Mouse (Mus musculus): ENCODE results near the gene Eif4e. TPM values are rescaled to one million over a fixed set of nuclear protein-coding genes. Genes with fewer than 3 reads are reported as not detected.

Gene Eif4e
- polyA plus RNA-seq, 1 experiment from 2014 or later: 382 TPM

DNA sequence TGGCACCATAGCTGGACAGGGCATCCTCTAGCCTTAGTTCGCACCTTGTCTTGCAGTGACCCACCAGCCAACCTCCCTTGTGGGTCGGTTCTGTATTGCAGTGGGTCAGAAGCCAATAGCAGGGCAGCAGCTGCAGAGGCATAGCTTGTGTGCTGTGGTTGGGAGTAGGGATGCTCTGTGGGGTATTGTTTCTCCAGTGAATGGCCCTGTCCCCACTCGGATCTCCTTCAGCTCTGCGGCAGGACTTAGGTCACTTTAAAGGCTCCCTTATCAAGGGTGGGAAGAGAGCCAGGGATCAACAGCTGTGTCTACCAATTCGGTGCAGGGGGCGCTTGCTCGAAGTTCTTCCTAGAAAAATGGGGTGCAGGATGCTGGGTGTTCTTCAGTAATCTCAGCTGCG, 67.2 kb downstream of the Eif4e start:
- no peak for ATAC-seq (ENCODE audit: insufficient number of reproducible peaks, insufficient read depth, low FRiP score, low TSS enrichment, low read depth)
- H3K4me2 ChIP-seq: no peak overlapping the region
- WGBS: 88% methylated on average over 8 of the region's 8 CpGs
- H3K9me3 ChIP-seq: no peaks in the 10 kb centered on the region
- no peak overlapping the region for H3K9ac ChIP-seq
- H3K4me3 ChIP-seq: no peak overlapping the region
- no peaks in the 10 kb centered on the region for H3K27me3 ChIP-seq
- H3K27ac ChIP-seq: no peak overlapping the region
- no peaks in the 10 kb centered on the region for H3K36me3 ChIP-seq
- no peaks in the 10 kb centered on the region for H3K4me1 ChIP-seq

DNA sequence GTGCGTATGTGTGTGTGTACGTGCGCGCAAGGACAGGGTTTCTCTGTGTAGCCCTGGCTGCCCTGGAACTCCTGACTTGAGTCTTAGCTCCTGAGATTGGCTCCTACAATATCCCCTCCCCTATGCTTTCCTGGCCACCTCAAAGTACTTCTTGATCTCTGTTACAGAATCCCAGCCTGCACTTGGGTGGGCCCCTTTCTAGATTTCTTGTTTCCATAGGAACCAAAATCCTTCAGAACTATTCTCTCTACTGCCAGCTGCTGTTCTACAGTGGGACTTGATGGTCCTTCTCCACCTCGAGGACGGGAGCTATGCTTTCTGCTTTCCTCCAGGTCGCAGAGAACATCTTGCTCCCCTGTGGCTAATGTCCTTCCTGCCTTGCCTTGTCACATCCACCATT, 67.9 kb downstream of the Eif4e start:
- WGBS: 85% methylated on average over 7 of the region's 7 CpGs
- no peaks in the 10 kb centered on the region for H3K36me3 ChIP-seq
- no peak overlapping the region for H3K4me2 ChIP-seq
- no peak overlapping the region for H3K27ac ChIP-seq
- no peaks in the 10 kb centered on the region for H3K27me3 ChIP-seq
- no peak overlapping the region for H3K9ac ChIP-seq
- 0 out of 2 replicates have a peak, but pooled peaks cover 3% of the 10 kb centered on the region for H3K4me1 ChIP-seq
- no peak overlapping the region for H3K4me3 ChIP-seq
- no peaks in the 10 kb centered on the region for H3K9me3 ChIP-seq
- ATAC-seq (ENCODE audit: insufficient number of reproducible peaks, insufficient read depth, low FRiP score, low TSS enrichment, low read depth): no peak

DNA sequence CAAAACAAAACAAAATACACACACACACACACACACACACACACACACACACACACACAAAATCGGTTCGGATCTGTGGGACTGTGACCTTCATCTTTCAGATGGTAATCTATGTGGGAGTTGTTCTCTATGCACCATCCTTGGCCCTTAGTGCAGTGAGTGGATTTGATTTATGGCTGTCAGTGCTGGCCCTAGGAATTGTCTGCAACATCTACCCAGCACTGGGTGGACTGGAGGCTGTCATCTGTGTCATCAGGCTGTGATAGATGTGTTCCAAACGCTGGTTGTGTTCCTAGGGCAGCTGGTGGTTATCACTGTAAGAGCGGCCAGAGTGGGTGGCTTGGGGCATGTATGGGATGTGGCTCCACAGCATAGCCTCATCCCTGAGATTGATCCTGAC, 75.1 kb downstream of the Eif4e start:
- Histone ChIP-seq H3K4me1 (peaks cover 12% of the 10 kb centered on the region; the same call in 1 of the 2 replicates), H3K9ac (no peak overlapping the region), H3K36me3 (no peaks in the 10 kb centered on the region), H3K4me3 (no peak overlapping the region), H3K27me3 (no peaks in the 10 kb centered on the region), H3K27ac (no peak overlapping the region), H3K4me2 (no peak overlapping the region), H3K9me3 (no peaks in the 10 kb centered on the region)
- ATAC-seq (ENCODE audit: insufficient number of reproducible peaks, insufficient read depth, low FRiP score, low TSS enrichment, low read depth): no peak
- 86% methylated on average over 4 of the region's 4 CpGs for WGBS

DNA sequence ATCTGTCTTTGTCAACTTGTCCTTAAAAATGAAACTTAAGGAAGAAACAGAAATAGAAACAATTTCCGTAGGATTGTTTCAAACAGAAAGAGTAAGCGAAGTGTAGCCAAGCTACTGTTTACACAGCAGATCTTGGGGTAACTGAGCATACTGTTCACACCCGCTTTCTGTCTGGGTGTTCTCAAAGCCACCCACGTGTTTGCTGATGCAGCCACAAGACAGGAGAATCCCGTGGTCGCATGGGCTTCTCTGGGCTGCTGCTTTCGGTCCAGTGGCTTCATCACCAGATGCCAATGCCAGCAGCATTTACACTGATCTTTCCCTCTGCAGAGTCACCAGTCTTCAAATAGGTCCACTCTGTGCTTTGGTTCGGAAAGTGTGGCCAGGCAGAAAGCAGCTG, 79.2 kb downstream of the Eif4e start:
- H3K9me3 ChIP-seq: no peaks in the 10 kb centered on the region
- H3K4me2 ChIP-seq: no peak overlapping the region
- no peak for ATAC-seq (ENCODE audit: insufficient number of reproducible peaks, insufficient read depth, low FRiP score, low TSS enrichment, low read depth)
- no peak overlapping the region for H3K9ac ChIP-seq
- H3K4me3 ChIP-seq: no peak overlapping the region
- no peaks in the 10 kb centered on the region for H3K36me3 ChIP-seq
- no peaks in the 10 kb centered on the region for H3K27me3 ChIP-seq
- H3K4me1 ChIP-seq: peaks cover 9% of the 10 kb centered on the region; the same call in 1 of the 2 replicates
- WGBS: 65% methylated on average over 8 of the region's 8 CpGs
- H3K27ac ChIP-seq: no peak overlapping the region

DNA sequence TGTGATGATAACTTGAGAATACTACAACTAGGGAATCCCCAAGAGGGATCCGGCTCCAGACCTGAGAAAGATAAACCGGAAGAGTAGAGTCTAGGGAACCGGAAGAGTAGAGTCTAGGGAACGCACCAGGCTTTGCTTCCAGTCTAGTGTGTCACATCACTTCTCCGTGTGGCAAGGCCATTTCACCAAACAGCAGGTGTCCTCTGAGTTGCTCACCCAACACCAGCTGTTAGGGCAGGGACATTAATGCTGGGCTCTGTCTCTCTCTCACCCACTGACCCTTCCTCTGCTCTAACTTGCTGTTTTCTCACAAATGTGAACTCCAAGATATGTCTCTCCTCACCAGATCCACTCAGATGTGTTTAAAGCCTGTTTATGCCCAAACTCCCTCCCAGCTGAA, 82.7 kb downstream of the Eif4e start:
- Histone ChIP-seq H3K27me3 (no peaks in the 10 kb centered on the region), H3K4me3 (no peak overlapping the region), H3K4me2 (no peak overlapping the region), H3K27ac (no peak overlapping the region), H3K9ac (no peak overlapping the region), H3K9me3 (no peaks in the 10 kb centered on the region), H3K36me3 (no peaks in the 10 kb centered on the region), H3K4me1 (peaks cover 9% of the 10 kb centered on the region; the same call in 1 of the 2 replicates)
- WGBS: 81% methylated on average over 5 of the region's 5 CpGs
- no peak for ATAC-seq (ENCODE audit: insufficient number of reproducible peaks, insufficient read depth, low FRiP score, low TSS enrichment, low read depth)

MicroRNA genes within 50 kb of the gene (microRNA counts, 519-probe panel; counts per million panel counts)
- 236 counts per million, percentile 44 among the panel's probes with 10 or more counts for microRNA mmu-miR-1956

Small RNA genes lying within 50 kb of the gene (microRNA-seq; reads per million reads assigned to microRNA genes)
- not detected for gene Mir1956

Other genes starting within 250 kb of the Eif4e start
- gene Adh6a, start 212.9 kb upstream of the Eif4e start, polyA plus RNA-seq (2015; fragmentation: Nextera tagmentation; extraction: Ambion mirVana): 0.19 TPM in 1 of 2 replicates, not detected in the other
- 0.37 and 0.70 TPM in 2 replicates for gene Adh6b, start 184.4 kb upstream of the Eif4e start, polyA plus RNA-seq (2015; fragmentation: Nextera tagmentation; extraction: Ambion mirVana)
- gene Adh4, start 110.7 kb upstream of the Eif4e start, polyA plus RNA-seq (2015; fragmentation: Nextera tagmentation; extraction: Ambion mirVana): not detected in 2 replicates
- 228 and 237 TPM in 2 replicates for gene Adh5, start 83.1 kb upstream of the Eif4e start, polyA plus RNA-seq (2015; fragmentation: Nextera tagmentation; extraction: Ambion mirVana)
- gene Metap1, start 36.7 kb upstream of the Eif4e start, polyA plus RNA-seq (2015; fragmentation: Nextera tagmentation; extraction: Ambion mirVana): 38.3 and 44.5 TPM in 2 replicates
- 28.0 and 31.2 TPM in 2 replicates for gene Tspan5, start 216.0 kb downstream of the Eif4e start, polyA plus RNA-seq (2015; fragmentation: Nextera tagmentation; extraction: Ambion mirVana)

Measured in embryonic facial prominence, embryonic 13.5 days (tissue).